17 mouse cellular contexts compared by ENCODE assay signal in the genomic region with DNA sequence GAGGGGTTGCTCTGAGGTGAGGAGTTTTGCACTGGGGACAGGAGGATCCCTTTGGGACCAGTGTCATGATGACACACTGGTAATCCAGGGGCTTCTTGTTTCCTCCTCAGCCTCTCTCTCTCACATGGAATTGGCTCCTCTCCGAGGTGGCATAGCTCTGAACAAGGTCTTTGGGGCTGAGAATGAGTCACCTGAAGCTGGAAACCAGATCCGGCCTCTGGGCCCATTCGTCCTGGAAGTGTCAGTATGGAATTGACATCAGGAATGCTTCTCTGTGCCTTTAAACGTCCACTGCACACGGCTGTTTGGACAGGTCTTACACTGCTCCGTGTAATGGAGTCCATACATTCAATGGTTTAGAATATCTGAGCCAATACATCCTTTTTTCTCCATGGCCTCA. TPM values are rescaled to one million over a fixed set of nuclear protein-coding genes. Genes with fewer than 3 reads are reported as not detected.
"Had no signal": no experiment of that assay in that cellular context is flagged by ENCODE, and none has a peak within 500 bp of the region (broad histone marks: within the 10 kb centered on the region; RNA-seq: fewer than 3 reads in every experiment).

No protein-coding gene starts in this region.

- H3K27me3 ChIP-seq: midbrain, embryonic 12.5 days; midbrain, embryonic 15.5 days; neural tube, embryonic 12.5 days; stomach, embryonic 15.5 days had no signal

- H3K4me1 ChIP-seq: midbrain, embryonic 12.5 days; midbrain, embryonic 15.5 days; neural tube, embryonic 12.5 days had no signal

- H3K9ac ChIP-seq: lung, embryonic 14.5 days; midbrain, embryonic 12.5 days; midbrain, embryonic 15.5 days; neural tube, embryonic 12.5 days; stomach, embryonic 15.5 days had no signal

- H3K9me3 ChIP-seq: midbrain, embryonic 10.5 days; midbrain, embryonic 12.5 days; midbrain, embryonic 15.5 days; neural tube, embryonic 12.5 days; stomach, embryonic 15.5 days had no signal

- H3K36me3 ChIP-seq: midbrain, embryonic 10.5 days; midbrain, embryonic 12.5 days; midbrain, embryonic 15.5 days; neural tube, embryonic 12.5 days; stomach, embryonic 15.5 days had no signal

- H3K27ac ChIP-seq: midbrain, embryonic 10.5 days; midbrain, embryonic 12.5 days; midbrain, embryonic 15.5 days; neural tube, embryonic 12.5 days; stomach, embryonic 15.5 days had no signal

- H3K4me3 ChIP-seq: midbrain, embryonic 10.5 days; midbrain, embryonic 12.5 days; midbrain, embryonic 15.5 days; neural tube, embryonic 12.5 days; stomach, embryonic 15.5 days had no signal

- ATAC-seq: midbrain, embryonic 15.5 days had no signal

- H3K4me2 ChIP-seq: lung, embryonic 14.5 days; midbrain, embryonic 12.5 days; midbrain, embryonic 15.5 days; neural tube, embryonic 12.5 days; stomach, embryonic 15.5 days had no signal

- DNase-seq: lung, adult 18-20 months; lung, embryonic 14.5 days; lung, postnatal 10 days; lung, postnatal 4 days; right cerebral cortex, postnatal 14 days; thymus, adult 2 months; thymus, postnatal 25 days; thymus, postnatal 4 days had no signal

RNA-seq across cellular contexts. Expression of a gene that starts 33.0 kb away (rescaled TPM):
- total RNA-seq: megakaryocyte, adult 5-6 weeks; megakaryocyte-erythroid progenitor cell, adult 5-6 weeks; monocyte, adult 5-6 weeks; neutrophil, adult 5-6 weeks had no signal

RNA-seq across cellular contexts. Expression of a gene that starts 42.2 kb away (rescaled TPM):
- total RNA-seq: megakaryocyte, adult 5-6 weeks; megakaryocyte-erythroid progenitor cell, adult 5-6 weeks; neutrophil, adult 5-6 weeks had no signal
